Mouse (Mus musculus): ENCODE results near the gene Grwd1.

- TF ChIP-seq POLR2A (IDR thresholded peaks at IDR 0.05; ENCODE audit: low read depth, low read length) (no peak), CTCF (conservative IDR thresholded peaks at IDR 0.05; ENCODE audit: insufficient read depth, insufficient read length, low read depth, low read length) (no peak)
Observed at GRCm38 (mm10) chr7:45815984-45816351, 14.8 kb downstream of the Grwd1 start.

All from kidney, adult 2 months (tissue).